Mouse (Mus musculus): ENCODE results near the gene Arhgap22.

The Arhgap22 gene

GRCm38 (mm10) chr14:33214767-33215128, 922 bp downstream of the Arhgap22 start:
- DNase-seq (ENCODE audit: low spot score): no peak

DNA sequence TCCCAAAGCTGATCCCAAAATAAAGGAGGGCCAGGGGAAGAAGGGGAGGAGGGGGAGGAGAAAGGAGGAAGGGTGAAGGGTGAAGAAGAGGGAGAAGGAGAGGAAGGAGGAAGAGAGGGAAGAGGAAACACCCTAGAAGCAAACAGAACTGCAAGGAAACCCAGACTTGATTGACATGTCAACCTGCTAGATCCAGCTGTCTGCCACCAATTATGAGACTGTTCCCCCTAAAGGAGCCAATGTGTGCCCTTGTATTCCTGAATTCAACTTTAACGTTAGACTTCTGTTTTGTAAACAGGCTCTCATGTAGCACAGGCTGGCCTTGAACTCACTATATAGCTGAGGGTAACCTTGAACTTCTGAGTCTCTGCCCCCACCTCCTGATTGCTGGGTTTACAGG, 1.3 kb downstream of the Arhgap22 start:
- no peak for DNase-seq (ENCODE audit: low spot score)

- DNase-seq (ENCODE audit: low spot score): no peak
Observed at GRCm38 (mm10) chr14:33216343-33217208, 2.8 kb downstream of the Arhgap22 start.

DNA sequence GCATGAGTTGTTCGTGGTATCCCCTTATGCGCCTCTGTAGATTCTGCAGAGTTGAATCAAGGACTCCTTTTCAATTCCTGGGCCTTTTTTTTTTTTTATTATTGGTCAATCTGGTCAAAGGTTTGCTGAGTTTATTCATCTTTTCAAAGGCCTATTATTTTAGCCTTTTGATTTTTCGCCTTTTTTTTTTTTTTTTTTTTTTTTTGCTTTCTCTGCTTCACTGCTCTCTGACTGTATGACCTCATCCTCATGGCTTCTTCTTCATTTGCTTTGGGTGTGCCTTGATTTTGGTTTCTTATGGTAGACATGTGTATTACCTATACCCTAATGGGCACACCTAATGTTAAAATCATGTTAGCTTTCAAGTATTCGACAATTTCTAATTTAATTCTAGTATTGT, 11.4 kb downstream of the Arhgap22 start:
- DNase-seq (ENCODE audit: low spot score): no peak

DNA sequence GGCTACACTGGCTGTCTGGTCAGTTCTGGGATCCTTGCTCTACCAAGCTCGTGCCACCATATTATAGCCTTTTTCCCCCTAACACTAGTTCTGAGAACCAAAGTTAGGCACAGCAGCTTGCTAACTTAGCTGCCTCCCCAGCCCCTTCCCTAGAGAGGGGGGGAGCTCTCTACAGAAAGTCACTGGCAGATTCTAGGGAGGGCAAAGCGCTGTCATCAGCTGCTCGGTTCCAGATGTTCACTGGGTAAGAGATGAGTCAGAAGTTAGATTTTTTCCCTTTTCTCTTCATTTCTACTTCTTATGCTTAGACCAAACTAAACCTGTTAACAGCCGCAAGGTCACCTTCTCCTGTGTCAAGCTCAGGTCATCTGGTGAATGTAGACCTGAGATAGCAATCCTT, 16.8 kb downstream of the Arhgap22 start:
- DNase-seq (ENCODE audit: low spot score): no peak

GRCm38 (mm10) chr14:33231311-33231710, 17.5 kb downstream of the Arhgap22 start:
- DNase-seq (ENCODE audit: low spot score): no peak

- DNase-seq (ENCODE audit: low spot score): no peak
Observed at GRCm38 (mm10) chr14:33232048-33232447, 18.2 kb downstream of the Arhgap22 start.

DNA sequence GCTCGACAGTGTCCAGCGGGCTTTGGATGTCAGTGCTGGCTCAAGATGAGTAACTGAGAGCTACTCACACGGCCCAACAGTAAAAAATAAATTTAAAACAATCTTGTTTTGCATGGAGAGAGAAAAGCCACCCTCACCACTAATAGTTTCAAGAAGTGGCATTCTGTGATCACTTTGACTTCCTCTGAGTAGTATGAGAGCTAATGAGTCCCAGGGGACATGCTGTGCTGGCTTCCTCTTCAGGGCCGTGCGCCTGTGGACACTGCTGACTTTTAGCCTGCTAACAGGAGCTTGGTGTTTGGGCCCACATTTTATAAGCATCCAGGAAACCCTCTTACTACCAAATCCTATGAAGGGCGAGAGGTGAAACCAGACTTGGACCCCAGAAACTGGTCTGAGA, 21.8 kb downstream of the Arhgap22 start:
- no peak for DNase-seq (ENCODE audit: low spot score)

DNA sequence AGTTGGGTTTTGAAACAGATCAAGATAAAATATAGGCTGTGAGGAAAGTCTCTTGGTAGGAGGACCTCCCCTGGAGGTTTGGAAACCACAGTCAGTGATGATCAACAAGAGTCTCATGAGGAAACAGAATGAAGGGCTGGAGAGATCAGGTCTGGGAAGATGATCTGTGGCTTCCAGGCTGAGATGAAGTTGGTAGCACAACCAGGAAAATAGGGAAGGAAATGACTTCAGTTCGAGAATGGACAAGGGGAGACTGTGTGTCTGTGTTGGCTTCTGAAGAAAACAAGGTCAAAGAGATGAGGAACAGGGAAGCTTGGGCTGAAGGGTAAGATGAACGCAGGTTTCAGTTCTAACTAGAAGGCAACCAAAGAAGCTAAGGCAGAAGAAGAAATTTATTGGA, 26.6 kb downstream of the Arhgap22 start:
- no peak for DNase-seq (ENCODE audit: low spot score)

GRCm38 (mm10) chr14:33243261-33243660, 29.4 kb downstream of the Arhgap22 start:
- no peak for DNase-seq (ENCODE audit: low spot score)

GRCm38 (mm10) chr14:33244519-33244918, 30.7 kb downstream of the Arhgap22 start:
- no peak for DNase-seq (ENCODE audit: low spot score)

- no peak for DNase-seq (ENCODE audit: low spot score)
Observed at GRCm38 (mm10) chr14:33244946-33245345, 31.1 kb downstream of the Arhgap22 start.

GRCm38 (mm10) chr14:33246476-33246875, 32.6 kb downstream of the Arhgap22 start:
- DNase-seq (ENCODE audit: low spot score): peak; percentile 53

GRCm38 (mm10) chr14:33247623-33248022, 33.8 kb downstream of the Arhgap22 start:
- DNase-seq (ENCODE audit: low spot score): peak; percentile 65

DNA sequence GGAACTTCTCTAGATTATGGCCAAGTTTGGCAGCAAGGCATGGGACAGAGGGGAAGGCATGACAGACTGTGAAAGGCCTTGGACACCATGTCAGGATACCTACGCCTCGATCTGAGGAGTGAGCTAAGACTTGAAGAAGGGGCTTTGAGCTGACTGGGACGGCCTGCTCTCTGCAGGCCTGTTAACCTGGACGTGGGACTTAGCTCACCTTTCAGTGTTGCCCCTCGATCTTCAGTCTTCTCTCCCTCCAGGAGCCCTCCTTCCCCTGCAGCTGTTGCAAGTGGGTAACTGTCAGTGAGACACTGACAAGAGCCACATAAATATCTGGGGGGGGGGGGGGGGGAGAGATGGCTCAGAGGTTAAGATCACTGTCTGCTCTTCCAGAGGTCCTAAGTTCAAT, 34.9 kb downstream of the Arhgap22 start:
- DNase-seq (ENCODE audit: low spot score): no peak

- peak; percentile 76 for DNase-seq (ENCODE audit: low spot score)
Observed at GRCm38 (mm10) chr14:33250215-33250939, 36.6 kb downstream of the Arhgap22 start.

GRCm38 (mm10) chr14:33250956-33251745, 37.3 kb downstream of the Arhgap22 start:
- DNase-seq (ENCODE audit: low spot score): no peak

GRCm38 (mm10) chr14:33258256-33258655, 44.4 kb downstream of the Arhgap22 start:
- DNase-seq (ENCODE audit: low spot score): no peak

GRCm38 (mm10) chr14:33260131-33260530, 46.3 kb downstream of the Arhgap22 start:
- DNase-seq (ENCODE audit: low spot score): no peak

- no peak for DNase-seq (ENCODE audit: low spot score)
Observed at GRCm38 (mm10) chr14:33264795-33265194, 51.0 kb downstream of the Arhgap22 start.

GRCm38 (mm10) chr14:33276240-33276639, 62.4 kb downstream of the Arhgap22 start:
- no peak for DNase-seq (ENCODE audit: low spot score)

DNA sequence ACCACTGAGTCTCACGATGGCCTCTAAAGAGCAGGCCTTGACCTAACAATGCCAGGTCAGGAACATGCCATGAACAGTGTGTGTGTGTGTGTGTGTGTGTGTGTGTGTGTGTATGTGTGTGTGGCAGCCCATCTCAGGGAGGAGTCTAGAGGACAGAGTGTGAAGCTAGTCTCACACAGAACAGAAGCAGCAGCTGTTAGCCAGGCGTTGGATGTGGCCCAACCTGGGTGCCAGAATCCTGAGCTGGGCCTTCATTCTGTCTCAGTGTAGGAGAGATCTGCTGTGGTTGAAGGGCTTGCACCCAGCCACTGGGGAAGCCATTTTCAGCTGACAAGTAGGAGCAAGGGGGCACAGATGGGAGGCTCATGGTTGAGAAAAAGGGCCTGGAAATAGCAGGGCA, 64.5 kb downstream of the Arhgap22 start:
- DNase-seq (ENCODE audit: low spot score): no peak

DNA sequence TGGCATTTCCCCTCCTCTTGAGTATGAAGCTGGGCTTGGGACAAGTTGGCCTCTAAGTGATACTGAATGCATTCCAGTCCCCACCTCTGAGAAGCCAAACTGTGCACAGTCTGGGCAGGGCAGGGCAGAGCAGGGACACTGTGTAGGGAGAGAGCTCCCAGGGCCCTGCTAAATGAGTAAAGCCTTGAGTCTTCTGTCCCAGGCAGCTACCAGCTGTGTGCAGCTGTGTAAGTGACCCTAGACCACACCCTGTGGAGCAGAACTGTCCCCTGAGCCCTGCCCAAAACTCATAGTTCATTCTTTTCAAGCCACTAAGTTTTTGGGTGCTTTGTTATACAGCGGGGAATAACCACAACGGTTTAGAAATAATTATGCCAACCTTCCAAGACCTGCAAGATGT, 67.1 kb downstream of the Arhgap22 start:
- DNase-seq (ENCODE audit: low spot score): no peak

Measured in embryo, embryonic 10.5 days (tissue).